Mouse (Mus musculus) spleen, embryonic (tissue): ENCODE data around the gene Fam189a1.

ENCODE experiments used
- CTCF ChIA-PET: fragments of 350-600 bp; sonication (Branson Sonifier 250); formaldehyde crosslinking; loops from one replicate; lab custom pipeline; 2022; lab: Charles Lee

Gene Fam189a1

DNA sequence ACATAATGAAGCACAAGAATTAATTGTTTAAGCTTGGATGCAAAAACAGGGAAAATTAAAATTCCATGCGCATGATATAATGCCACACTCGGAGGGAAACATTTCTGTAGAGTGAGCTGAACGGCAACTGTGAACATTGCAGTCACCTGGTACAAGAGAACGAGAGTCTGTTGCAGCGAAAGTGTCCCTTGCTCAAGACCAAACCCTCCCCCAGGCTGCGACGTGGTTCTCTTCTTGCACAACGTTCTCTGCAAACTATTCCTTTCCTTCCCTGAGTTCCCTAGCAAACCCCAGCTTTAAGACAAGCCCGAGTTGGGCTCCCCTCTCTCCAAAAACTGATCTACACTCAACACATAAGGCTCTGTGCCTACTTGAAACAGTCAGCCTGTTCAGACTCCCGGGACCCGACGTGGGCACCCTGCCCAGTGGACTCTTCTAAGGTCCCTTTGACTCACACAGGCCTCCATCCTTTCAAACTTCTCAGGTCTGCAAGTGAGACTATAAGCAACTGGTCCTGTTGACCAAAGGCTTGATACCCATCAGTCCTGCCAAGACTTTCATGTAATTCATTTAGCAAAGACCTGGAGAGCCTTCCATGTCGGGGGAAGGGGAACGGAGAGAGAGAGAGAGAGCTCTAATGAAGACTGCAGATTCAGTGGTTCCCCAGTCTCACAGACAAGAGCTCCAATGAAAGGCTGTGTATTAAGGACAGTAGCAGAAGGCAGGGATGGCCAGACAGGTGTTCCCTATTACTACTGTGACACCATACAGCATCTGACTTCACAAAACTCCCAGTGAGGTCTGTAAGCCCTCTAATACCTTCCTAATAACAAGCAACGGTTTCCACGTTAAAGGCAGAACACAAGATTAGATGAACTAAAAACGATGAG, 51.9 kb downstream of the Fam189a1 start:
- CTCF ChIA-PET = no interaction called here

GRCm38 (mm10) chr7:65101661-65102060, 54.7 kb downstream of the Fam189a1 start:
- CTCF ChIA-PET = no interaction called here

- CTCF ChIA-PET = no interaction called here
These were observed 58.7 kb downstream of the Fam189a1 start for GRCm38 (mm10) chr7:65097708-65098107.

DNA sequence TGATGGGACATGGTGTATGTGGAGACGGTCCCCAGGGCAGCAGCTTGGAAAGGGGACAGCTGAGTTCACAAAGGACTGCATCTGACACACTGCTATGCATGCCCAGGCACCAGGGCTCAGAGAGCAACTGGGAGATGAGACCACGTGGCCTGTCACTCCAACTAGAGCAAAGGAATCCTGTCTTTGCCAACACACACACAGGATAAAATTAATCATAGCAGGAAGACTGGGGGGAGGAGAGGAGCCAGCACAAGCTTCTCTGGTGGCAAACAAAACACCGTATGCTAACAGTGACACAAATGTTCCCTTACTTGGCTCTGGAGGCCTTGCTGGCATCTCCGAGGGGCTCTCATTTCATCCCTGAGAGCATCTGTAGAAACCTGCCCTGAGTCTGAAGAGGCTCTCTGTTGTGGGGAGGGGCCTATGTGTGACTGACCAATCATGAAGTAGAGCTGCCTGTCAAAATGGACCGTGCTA, 60.7 kb downstream of the Fam189a1 start:
- CTCF ChIA-PET = no interaction called here

DNA sequence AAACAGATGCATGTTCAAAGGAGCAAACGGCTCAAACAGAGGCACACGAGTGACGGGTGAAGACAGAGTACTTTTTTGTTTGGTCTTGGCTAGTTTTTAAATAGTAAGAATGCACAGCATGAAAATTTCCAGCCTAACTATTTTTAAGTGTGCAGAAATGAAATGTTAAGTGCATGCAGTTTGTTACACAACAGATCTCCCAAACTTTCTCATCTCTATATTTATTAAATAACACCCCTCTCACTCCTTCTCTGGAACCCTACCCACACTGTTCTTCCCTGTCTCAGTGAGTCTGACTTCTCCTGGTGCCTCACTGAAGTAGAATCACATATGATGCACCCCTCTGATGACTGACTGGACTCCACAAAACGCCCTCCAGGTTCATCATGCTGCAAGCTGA, 63.1 kb downstream of the Fam189a1 start:
- CTCF ChIA-PET = no interaction called here

DNA sequence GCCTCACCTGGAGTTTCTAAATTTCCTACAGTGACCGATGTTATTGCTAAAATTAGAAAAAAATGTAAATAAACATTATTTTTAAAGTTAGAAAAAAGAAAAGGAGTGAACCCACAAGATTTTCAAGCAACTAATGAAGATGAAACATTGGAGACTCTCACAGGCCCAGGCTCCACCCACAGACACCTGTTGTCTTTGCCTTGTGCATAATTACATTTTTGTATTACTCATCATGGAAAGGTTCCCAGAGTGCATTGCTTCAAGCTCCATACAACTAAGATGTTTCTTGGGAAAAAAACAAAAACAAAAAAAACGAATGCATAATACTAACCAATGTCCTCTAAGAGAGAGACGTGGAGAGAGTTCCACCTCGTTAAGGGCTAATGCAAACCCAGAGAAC, 64.9 kb downstream of the Fam189a1 start:
- CTCF ChIA-PET = no interaction called here

DNA sequence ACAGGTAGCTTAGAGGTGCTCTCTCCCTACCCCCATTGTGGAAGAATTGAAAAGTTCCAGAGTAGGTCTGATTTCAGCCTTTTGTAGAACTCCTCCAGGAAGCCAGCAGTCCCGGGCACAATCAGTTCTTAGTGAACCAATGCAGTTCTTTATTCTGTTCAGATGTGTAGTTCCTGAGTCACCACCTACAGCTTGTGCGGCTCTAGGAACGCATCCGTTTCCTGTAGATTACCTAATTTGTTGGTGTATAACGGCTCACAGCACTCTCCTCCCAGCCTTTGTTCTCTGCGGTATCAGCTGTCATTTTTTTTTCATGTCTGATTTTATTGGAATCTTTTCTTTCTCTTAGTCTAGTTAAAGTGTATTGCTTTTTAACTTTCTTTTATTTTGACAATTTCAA, 70.4 kb downstream of the Fam189a1 start:
- CTCF ChIA-PET = no interaction called here

DNA sequence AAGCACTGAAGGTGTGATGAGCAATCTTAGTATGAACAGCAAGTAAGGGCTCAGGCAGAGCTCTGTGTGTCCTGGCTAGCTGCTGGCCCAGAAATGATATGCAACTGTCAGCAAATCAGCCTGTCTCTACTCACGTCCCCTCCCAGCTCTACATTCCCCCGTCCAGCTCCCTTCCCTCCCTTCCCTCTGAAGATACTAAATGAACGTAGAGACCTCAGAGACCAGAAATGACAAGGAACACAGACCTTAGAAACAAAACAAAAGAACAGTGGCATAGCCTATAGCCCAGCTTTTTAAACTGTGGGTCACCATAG, 73.6 kb downstream of the Fam189a1 start:
- CTCF ChIA-PET = no interaction called here

DNA sequence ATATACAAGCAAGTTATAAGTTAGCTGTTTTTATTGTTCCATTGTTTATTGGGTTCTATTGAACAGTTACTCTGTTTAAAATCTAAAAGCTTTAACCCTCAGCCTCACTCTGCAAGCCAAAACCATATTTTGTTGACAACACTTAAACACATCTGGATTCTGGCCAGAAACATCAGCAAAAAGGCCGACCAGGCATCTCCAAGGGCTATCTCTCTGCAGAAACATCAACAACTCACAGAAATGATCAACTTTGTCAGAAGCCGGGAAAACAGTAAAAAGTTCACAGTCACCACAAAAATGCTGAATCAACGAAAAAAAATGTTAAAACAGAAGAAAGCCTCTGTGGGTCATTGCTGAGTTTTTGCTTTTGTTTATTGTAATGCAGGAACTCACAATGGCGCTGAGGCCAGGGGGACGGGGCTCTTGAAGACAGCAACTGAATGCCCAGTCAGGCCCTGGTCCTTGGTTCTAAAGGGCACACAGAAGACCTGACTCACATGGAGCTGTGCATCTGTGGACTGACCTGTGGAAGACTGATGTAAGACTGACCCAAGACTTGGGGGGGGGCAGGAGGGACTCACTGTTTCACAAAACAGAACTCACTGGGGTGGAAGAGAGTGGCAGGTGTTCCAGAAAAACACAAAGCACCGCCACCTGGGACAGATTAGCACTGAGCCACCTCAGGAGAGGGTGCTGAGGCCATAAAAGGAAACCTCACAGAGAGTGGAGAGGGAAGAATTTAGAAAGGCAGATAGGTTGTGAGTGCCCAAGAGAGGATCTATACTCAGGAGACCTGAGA, 74.2 kb downstream of the Fam189a1 start:
- CTCF ChIA-PET = no interaction called here

DNA sequence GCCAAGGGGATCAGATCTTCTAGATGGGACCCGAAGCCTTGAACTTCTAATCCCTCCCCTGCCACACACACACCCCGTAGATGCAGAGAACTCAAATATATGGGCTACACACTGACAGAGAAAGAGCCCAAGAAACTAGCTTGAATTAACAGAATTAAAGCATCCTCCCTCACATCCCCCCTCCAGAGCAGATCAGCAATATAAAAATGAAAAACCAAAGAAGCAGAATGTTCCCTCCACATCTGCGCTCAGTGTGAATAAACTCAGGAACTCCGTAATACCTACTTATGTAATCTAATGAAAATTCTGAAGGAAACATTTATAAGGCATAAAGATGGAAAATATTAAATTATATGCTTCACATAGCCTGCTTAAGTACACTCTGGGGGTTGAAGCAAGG, 80.2 kb downstream of the Fam189a1 start:
- CTCF ChIA-PET = no interaction called here

GRCm38 (mm10) chr7:65074194-65074593, 82.2 kb downstream of the Fam189a1 start:
- CTCF ChIA-PET = no interaction called here

DNA sequence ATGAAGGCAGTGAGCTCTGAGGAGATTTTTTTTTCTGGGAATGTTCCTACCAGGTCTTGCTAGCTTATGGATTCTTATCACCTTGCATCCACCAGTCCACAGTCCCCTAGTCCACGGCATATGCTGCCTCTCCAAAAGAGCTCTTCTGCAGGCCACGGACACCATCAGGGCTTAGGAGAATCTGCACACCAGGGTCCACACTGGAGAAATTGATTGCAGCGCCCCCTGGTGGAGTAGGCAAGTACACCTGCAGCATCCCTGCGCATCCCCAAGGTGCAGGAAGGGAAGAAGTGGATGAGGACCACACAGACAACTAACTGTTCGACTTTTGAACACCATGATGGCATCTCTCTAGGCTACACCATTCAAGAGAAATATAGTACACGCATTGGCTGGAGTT, 82.8 kb downstream of the Fam189a1 start:
- CTCF ChIA-PET = no interaction called here

- CTCF ChIA-PET = no interaction called here
These were observed 90.2 kb downstream of the Fam189a1 start for GRCm38 (mm10) chr7:65066211-65066610.

- CTCF ChIA-PET = no interaction called here
These were observed 90.9 kb downstream of the Fam189a1 start for GRCm38 (mm10) chr7:65065457-65065856.

DNA sequence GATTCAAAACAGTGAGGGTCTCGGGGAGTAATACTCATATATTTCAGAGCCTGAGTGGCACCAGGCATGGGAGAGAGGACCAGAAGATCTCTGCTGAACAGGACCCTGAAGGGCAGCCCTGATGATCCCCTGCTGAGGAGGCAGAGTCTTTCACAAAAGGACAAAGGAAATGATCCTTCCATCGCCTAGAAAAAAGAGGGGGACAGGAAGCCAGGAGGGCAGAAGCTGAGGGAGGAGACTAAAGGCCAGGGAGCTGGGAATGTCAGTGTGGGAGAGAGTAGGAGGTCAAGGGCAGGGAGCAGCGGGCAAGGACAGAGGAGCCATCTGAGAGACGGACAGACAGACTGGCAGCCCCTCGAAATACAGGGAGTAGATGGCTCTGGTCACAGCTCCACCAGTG, 91.7 kb downstream of the Fam189a1 start:
- CTCF ChIA-PET = no interaction called here

GRCm38 (mm10) chr7:65064096-65064495, 92.3 kb downstream of the Fam189a1 start:
- CTCF ChIA-PET = no interaction called here

DNA sequence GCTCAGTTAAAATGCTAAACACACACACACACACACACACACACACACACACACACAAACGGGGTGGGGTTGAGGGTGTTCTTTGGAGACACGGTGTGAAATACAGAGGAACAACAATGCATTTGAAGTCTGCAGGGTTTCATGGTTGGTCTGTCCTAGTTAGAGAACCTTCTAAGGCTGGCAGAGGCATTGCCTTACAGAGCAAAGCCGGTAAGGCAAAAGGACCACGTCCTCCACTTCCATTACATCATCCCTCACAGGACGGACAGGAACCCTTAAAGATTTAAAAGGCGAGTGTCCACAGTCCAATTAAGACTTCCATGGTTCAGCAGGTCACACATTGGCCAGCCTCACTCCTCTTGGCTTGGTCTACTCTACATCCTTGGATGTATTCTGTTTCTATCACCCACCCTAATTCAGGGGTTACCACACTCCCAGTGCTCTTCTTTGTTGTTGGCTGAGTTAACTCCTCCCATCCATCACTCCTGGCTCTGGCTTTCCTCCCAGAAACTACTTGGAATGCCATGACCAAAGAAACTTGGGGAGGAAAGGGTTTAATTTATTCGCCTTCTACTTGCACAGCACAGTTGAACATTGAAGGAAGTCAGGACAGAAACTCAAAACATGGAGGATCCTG, 96.1 kb downstream of the Fam189a1 start:
- CTCF ChIA-PET = no interaction called here

- CTCF ChIA-PET = no interaction called here
These were observed 99.5 kb downstream of the Fam189a1 start for GRCm38 (mm10) chr7:65056864-65057263.

DNA sequence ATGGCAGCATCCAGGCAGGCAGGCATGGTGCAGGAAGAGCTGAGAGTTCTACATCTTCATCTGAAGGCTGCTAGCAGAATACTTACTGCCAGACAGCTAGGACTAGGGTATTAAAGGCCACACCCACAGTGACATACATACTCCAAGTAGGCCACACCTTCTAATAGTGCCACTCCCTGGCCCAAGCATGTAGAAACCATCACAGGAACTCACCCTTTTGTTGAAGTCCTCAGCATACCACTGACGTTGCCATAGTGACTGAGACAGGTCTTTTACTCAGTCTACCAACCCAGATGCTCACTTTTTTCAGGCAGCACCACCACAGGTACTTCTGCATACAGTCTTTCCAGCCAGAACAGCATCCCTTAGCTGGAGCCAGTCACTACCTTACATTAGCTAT, 104.4 kb downstream of the Fam189a1 start:
- CTCF ChIA-PET = no interaction called here

DNA sequence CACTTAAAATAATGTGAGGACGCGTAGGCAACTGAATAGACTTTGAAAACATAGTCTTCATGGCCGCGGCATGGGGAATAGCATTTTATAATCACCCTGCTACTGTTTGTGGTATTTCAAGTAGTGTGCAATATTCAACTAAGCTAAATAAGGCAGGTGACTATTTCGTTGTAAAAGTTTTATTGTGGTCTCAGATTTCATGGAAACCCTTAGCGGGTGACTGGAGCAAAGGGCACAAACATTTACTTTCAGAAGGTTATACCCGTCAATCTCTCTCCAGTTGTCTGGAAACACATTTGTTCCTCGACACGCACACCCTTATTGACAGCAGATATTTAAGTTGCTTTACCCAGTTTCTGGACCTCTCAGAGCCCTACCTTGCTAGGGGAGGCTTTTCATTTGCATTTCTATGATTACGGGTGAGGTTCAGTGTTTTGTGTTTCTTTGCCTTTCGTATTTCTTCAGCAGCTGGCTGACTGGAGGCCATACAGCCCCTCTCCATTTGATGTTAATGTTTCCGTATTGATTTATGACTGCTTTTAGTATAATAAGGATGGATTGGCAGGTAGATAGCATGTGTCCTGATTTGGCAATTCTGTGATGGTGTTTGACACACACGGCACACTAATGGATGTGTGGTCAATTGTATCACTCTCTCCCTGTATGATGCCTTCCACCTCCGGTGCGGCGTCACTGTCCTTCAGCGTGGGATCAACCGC, 107.0 kb downstream of the Fam189a1 start:
- CTCF ChIA-PET = no interaction called here

DNA sequence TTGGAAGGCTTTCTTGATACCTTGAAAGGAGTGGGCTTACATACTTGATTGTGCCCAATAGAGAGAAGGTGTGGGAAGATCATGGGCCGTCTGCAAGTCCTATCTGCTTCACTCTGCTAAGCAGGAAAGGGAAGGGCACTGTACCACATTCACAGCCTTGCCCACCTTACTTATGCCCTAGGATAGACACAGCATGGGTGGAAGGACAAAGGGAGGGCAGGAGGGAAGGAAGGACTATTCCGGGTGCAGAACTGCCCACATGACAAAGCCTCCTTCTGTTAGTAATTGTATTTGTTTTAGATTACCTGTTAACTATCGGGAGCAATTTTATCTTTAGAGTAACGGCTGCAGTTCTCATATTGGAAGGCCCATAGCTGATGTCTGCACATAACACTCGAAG, 108.7 kb downstream of the Fam189a1 start:
- CTCF ChIA-PET = no interaction called here

DNA sequence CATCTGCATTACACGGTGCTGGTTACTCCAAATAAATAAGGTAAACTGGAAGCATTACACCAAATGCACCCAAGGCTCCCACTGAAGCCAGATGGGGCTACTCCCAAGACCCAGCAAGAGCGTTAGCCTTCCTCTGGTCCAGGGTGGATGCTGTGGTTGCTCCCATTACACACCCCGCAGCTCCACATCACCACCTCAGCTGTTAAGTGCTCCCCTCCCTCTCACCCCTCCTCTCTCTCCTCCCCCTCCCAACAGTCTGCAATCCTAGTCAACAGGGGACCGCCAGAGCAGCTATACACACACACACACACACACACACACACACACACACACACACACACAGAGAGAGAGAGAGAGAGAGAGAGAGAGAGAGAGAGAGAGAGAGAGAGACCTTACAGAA, 109.7 kb downstream of the Fam189a1 start:
- CTCF ChIA-PET = interaction anchor here (0.6 kb wide), 1 partner anchor 683 kb away, joined by 3 read pairs; no protein-coding TSS in a partner anchor
